Mouse (Mus musculus) spleen, postnatal 4 days (tissue): Measurements from ENCODE around the gene Cdh23.
A peak's percentile ranks its signal among the peaks of the same experiment; 100 is the strongest.

ENCODE experiments used
- DNase-seq, 2 experiments: peaks; one replicate each; pipeline ENCODE4 v3.0.0; 2022; ENCODE audit warnings: low spot score in 2 of 2

The Cdh23 gene

GRCm38 (mm10) chr10:60285183-60285582 is 411.1 kb downstream of the Cdh23 start:
- DNase-seq, result no peak

DNA sequence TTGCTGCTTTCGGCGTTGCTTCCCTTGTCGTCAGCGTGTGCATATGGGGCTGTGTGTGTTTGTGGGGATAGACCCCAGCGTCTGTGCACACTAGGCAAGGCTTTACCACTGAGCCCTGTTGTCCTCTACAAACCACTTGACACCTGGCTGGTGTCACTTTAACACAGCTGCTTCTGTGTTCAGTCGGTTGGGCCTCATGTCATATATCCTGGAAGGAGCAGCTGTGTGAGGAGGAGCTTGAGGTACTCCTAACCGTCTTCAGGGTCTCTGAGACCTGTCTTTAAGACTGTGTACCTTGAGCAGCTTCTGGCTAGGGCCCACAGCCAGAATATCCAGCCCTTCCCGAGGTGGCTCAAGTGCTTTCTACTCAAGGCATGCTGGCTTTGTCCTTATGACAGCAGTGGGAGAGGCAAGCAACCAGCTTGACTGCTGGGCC is 411.6 kb downstream of the Cdh23 start:
- no peak for DNase-seq

DNA sequence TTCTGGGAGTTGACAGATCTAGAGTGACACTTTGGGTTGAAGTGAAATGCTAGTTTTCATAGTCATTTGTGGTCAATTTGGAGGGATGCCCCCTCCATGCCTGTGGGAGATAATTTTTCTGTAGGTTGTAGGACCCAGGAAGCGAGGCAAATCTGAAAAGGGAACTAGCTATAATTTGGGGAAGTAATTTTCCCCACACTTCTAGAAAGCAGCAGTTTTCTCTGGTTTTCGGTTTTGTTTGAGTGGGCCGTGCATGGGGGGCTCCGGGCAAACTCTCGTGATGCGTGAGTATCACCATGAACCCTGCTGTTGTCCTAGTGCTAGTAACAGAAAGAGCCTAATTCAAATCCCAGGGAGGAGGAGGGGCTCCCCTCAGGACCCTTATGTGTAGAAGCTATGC is 412.0 kb downstream of the Cdh23 start:
- DNase-seq, result no peak

DNA sequence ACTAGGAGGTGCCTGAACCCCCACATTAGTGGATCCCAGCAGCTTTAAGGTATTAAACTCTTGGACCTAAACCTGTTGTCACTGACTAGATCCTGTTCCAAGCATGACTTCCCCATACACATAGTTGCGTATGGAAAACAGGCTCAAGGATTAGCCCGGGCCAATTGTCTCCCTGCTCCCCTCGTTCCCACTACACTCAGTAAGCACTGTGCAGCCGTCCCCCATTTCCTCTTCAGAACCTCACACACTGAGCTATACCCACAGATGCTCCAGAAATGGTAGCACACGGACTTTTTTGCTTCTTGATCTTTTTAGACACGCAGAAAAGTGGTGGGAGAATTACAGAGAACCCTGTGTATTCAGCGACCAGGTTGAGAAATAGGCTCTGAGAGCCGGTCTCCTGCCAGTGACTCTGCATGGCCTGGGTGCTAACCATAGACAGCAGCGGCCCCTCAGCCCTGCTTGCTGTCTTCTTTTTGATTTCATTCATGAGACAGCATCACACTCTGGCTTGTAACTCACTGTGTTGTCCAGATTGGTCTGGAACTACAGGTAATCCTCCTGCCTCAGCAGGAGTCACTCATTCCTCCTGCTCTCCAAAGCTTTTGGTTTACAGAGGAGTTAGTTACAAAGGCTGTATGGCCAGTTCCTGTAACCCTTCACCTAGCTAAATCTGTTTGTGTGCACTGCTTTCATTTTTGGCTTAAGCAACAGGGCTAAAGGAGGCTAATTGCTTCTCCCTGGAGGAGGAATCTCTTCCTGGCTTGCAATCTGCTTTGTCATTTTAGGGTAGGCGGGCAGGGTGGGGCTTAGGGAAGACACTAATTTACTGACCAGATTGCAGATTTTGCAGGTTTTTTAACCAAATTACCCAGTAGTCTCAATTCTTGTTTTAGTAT is 413.9 kb downstream of the Cdh23 start:
- no peak for DNase-seq

DNA sequence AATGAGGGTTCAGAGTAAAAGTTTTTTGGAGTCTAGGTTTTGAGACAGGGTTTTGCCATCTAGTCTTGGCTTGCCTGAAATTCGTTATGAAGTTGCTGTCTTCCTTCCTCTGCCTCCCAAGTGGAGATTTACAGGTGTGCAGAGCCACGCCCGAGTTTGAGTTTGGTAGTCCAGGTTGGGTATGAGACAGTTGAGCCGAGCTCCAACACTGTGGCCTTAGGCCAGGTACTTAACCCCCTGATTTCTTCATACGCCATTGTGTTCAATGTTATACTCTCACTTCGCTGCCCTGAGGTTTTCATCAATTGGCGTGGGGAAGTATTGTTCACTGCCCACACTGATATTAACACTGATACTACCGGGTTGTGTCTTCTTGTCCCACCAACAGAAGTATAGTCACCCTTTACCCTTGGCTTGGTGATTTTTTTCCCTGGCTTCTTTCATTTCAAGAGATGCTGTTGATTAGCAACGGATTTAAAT is 414.7 kb downstream of the Cdh23 start:
- no peak for DNase-seq

- no peak for DNase-seq
These were observed 415.9 kb downstream of the Cdh23 start for GRCm38 (mm10) chr10:60280353-60280752.

- DNase-seq, result peak; percentile 43 to 74
These were observed 416.4 kb downstream of the Cdh23 start for GRCm38 (mm10) chr10:60279941-60280301.

DNA sequence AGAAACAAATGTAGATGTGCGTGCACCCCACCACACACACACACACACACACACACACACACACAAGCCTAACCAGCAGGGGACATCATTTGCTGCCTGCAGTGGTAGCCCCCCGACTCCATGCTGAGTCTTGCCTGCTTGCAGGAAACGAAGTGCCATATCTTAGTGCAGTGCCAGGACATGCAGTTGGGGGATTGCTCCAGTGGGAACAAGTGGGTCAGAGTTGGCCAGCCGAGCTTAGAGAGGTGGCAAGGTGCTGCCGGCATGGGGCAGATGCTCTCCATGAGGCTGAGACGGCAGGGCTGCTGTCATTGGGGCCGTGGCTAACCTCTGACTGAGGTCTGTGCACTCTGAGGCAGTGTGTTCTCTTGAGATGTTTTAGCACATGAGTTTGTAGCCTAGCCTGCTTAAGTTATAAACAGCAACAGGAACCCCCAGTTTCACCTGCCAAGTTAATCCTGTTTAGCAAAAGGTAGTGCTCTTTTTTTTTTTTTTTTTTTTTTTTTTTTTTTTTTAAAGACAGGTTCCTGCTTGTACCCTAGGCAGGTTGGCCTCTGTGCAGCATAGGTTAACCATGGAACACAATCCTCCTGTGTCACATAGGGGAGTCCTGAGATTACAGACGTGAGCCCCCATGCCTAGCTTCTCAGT is 416.9 kb downstream of the Cdh23 start:
- DNase-seq, result peak in 1 of 2 experiments; percentile 66

DNA sequence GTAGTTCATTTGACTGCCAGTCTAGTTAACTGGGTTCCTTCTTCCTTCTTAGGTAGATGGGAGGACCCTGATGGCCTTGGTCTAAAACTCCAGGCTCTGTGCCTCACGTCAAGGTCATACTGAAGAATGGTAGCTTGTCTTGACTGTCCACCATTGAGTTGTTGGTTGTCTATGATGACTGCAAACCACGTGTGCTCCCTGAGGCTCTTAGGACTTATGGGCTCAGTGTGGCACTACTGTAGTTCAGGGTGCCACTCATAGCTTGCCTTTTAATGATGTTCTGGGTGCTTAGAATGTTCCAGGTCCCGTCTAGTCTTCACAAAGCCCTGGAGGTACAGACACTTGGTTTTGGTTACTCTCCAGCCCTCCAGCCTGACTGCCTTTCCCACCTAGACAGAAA is 417.5 kb downstream of the Cdh23 start:
- no peak for DNase-seq

- no peak for DNase-seq
These were observed 418.3 kb downstream of the Cdh23 start for GRCm38 (mm10) chr10:60278006-60278399.

DNA sequence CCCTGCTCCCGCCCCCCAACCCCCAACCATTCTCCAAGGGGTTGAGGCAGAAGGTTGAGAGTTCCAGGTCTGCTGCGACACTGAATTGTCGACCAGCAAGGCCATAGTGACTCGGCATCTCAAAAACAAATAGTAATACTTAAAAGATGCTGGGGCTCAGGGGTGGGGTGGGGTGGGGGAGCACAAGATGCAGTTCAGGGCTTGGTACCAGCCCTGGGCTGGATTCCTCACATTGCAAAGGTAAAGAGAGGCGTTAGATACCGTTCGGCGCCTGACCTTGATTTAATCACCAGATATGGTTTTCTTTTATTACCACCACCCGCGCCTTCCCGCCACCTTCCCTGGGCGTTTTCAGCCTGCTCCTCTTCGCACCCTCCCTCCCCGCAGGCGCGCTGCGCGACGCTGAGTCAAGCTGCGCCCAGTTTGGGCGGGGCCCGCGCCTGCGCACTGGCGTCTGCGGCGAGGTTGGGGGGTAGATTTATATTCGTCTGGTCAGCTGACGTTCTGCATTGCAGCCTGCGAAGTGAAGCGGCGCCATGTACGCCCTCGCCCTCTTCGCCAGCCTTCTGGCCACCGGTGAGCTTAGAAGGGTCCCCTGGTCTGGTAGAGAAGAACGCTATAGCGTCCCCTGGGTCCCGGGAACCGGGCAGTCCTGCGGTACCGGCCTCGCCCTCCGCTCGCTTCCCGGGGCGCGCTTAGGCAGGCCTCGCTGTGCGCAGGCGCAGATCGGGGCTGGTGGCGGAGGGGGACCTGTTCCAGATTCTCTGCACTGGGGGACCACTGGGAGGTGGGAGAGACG is 418.9 kb downstream of the Cdh23 start, which contains the start of gene Psap:
TSS of gene Psap (plus strand) at position 421 of the 799 bp plus-strand sequence.
- DNase-seq, result peak; percentile 95 to 99

DNA sequence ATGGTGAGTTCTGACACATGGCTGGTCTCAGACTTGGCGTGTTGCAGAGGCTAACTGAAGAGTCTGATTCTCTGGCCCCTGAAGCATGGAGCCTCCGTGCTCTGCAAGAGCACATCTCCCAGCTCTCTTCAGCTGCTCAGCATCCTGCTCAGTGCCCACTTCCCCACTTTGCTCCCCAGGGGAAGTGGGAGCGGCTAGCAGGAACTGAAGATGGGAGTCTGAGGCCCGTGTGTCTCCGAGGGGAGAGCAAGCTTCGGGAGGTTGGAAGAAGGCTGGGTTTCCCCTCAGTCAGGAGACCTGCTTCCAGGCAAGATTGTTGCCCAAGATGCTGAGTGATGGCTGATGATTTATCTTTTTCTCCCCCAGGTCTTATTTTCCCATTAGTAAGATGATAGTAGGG is 422.9 kb downstream of the Cdh23 start:
- peak in 1 of 2 experiments; percentile 62 for DNase-seq

GRCm38 (mm10) chr10:60272241-60272640 is 424.0 kb downstream of the Cdh23 start:
- no peak for DNase-seq

DNA sequence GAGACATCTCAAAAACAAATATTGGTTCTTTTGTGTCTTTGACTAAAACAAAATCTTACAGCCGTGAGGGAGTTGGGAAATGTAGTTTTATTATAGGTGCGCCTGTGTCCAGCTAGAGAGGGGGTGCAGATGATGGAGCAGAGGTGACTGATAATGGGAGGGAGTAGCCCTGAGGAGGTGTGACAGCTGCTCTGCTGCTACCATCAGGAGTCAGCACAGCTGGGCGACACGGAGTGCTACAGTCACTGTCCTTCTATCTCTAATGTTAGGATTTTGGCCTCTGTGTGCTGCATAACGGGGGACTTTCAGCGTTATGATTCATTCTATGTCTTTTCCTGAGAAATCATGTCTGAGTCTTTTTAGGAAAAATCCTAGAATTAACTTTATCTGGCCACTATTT is 425.3 kb downstream of the Cdh23 start:
- DNase-seq, result no peak

GRCm38 (mm10) chr10:60269141-60270064 is 426.9 kb downstream of the Cdh23 start:
- no peak for DNase-seq

DNA sequence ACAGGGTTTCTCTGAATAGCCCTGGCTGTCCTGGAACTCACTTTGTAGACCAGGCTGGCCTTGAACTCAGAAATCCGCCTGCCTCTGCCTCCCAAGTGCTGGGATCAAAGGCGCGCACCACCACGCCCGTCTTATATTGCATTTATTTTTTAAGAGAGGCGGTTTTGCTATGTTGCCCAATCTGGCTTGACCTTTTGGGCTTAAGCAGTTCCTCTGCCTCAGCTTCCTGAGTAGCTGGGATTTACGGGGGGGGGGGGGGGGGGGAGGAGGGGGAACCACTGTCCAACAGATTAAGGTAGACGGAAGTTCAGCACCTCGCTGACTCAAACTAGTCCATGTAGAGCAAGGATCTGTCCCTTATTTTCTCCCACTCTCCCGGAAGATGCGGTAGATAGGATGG is 427.6 kb downstream of the Cdh23 start:
- DNase-seq, result no peak

DNA sequence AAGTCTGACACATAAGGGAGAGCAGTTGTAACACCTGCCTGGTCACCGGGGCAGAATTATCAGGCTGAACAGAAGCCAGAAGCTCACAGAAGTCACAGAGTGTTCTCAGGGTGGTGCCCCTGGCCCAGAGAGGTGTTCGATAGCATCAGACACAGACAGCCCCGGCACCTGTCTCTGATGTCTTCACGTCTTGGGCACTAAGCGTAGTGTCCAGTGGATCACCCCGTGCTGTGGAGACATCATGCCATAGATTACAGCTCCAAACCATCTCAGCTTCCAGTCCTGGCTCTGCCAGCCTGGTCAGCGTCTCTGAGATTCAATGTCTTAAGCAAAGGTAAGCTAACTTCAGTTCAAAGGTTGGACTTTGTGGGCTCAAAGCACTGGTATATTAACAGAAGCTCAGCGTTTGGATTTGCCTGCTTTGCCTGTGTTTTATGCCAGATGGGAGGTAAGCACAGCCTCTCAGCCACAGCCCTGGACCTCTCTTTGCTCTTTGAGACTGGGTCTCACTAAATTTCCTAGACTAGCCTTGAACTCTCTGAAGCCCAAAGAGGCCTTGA is 429.4 kb downstream of the Cdh23 start:
- DNase-seq, result no peak

DNA sequence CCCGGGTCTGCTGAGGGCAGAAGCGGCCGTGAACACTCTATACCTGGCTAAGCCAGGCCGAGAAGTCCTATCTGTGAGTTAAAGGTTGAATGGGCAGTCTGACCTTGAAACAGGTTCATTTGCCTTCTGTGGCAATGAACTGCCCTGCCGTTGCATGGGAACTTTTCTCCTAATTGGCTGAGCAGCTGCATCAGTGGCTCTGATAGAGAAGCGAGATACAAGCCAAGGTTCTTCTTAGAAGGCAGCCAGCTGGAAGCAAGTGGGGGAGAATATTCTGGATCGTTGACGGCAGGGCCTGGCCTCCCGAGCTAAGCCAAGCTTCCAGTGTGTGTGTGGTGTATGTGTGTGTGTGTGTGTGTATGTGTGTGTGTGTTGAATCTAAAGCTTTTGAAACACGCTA is 431.0 kb downstream of the Cdh23 start:
- no peak for DNase-seq

DNA sequence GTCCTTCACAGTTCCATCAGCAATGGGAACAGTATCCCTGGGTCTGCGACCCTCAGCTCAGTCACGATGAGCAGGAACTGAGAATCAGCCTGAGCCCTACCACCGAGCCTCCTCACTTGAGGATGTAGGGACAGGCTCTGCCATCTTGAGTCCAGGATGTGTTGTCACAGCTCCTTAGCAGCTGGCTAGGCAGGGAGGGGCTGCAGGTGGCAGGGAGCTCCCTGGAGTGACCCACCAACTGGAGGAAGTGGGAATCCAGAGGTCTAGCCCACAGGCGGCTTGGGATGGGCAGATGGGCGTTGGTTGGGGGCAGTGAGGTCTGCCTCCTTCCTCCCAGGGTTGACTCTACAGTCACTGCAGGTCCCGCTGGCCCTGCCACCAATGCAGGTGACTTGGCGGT is 432.9 kb downstream of the Cdh23 start:
- DNase-seq, result no peak

DNA sequence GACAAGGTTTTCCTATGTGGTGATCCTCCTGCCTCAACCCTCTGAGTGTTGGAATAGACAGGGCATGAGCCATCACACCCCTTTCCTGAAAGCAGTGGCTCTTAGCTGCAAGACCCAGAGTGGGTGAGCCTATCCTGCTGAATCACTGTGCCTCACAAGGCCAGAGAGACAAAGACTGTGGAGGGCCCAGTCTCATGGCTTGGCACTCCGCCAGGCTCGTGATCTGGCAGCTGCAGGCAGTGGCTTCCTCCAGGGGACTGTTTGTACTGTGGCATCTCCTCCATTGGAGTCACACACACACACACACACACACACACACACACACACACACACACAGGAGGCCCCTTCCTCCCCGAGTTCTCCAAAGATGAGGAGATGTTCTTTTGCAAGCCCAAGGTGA is 433.9 kb downstream of the Cdh23 start:
- peak; percentile 77 to 88 for DNase-seq

DNA sequence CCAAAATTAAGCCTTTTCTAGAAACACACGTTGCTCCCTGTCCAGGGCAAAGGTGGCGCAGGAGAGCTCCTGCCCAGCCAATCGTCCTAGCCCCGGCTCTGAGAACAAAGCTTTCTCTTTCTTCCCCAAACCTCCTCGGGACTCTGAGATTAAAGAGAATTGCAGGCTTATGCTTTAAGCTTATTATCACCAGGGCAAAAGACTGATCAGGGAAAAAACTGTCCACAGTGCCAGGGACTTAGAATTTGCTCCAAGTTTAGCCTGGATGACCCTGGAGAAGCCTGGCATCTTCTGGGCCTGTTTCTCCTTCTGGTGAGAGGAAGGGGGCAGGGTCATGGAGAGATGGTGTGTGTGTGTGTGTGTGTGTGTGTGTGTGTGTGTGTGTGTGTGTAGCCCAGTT is 434.8 kb downstream of the Cdh23 start:
- DNase-seq, result no peak
